Mouse (Mus musculus) gastrocnemius, adult 8-10 months (tissue): Measurements from ENCODE around the gene Rasa4. TPM values are rescaled to one million over a fixed set of nuclear protein-coding genes. Genes with fewer than 3 reads are reported as not detected.
A peak's percentile ranks its signal among the peaks of the same experiment; 100 is the strongest.
"Not testable (repeated sequence)": the region's sequence is repeated elsewhere in the genome, so short reads cannot be mapped to it uniquely, and the experiment has no call there.

Experiments used
- DNase-seq, 2 experiments: peaks; one replicate each; pipeline ENCODE4 v3.0.0; 2022; ENCODE audit warnings: low spot score in 2 of 2
- total RNA-seq, 4 experiments: library from RNA; stranded (reverse); gene quantifications; 2 replicates each; pipeline ENCODE4 v1.2.4; 2022

The Rasa4 gene
- total RNA-seq, 4 experiments from 2014 or later, result 24.6 to 27.4 (median 26.7) TPM

- DNase-seq, result not testable (repeated sequence)
Observed at GRCm38 (mm10) chr5:136066404-136067148, 17.1 kb upstream of the Rasa4 start.

- DNase-seq, result no peak
Observed at GRCm38 (mm10) chr5:136069411-136069810, 14.3 kb upstream of the Rasa4 start.

- DNase-seq, result no peak
Observed at GRCm38 (mm10) chr5:136073051-136073450, 10.7 kb upstream of the Rasa4 start.

- DNase-seq, result no peak
Observed at GRCm38 (mm10) chr5:136073526-136073925, 10.2 kb upstream of the Rasa4 start.

- DNase-seq, result no peak
Observed at GRCm38 (mm10) chr5:136075076-136075475, 8.6 kb upstream of the Rasa4 start.

GRCm38 (mm10) chr5:136076284-136076683 lies 7.4 kb upstream of the Rasa4 start:
- DNase-seq, result no peak

GRCm38 (mm10) chr5:136077001-136077550 lies 6.6 kb upstream of the Rasa4 start:
- peak in 1 of 2 experiments; percentile 13 for DNase-seq

- DNase-seq, result no peak
Observed at GRCm38 (mm10) chr5:136078136-136078535, 5.6 kb upstream of the Rasa4 start.

- no peak for DNase-seq
Observed at GRCm38 (mm10) chr5:136082345-136082744, 1.4 kb upstream of the Rasa4 start.

- DNase-seq, result peak in 1 of 2 experiments; percentile 27
Observed at GRCm38 (mm10) chr5:136084144-136084881, 597 bp downstream of the Rasa4 start.

GRCm38 (mm10) chr5:136084891-136085651 lies 1.4 kb downstream of the Rasa4 start:
- DNase-seq, result peak; percentile 55 to 75

GRCm38 (mm10) chr5:136086290-136086689 lies 2.6 kb downstream of the Rasa4 start:
- peak; percentile 34 to 66 for DNase-seq

GRCm38 (mm10) chr5:136088821-136089575 lies 5.3 kb downstream of the Rasa4 start:
- DNase-seq, result peak in 1 of 2 experiments; percentile 24

GRCm38 (mm10) chr5:136091927-136092326 lies 8.2 kb downstream of the Rasa4 start:
- peak in 1 of 2 experiments; percentile 60 for DNase-seq

GRCm38 (mm10) chr5:136094249-136095010 lies 10.7 kb downstream of the Rasa4 start:
- DNase-seq, result no peak

GRCm38 (mm10) chr5:136095089-136095488 lies 11.4 kb downstream of the Rasa4 start:
- DNase-seq, result no peak

GRCm38 (mm10) chr5:136098536-136098935 lies 14.8 kb downstream of the Rasa4 start:
- DNase-seq, result no peak

- DNase-seq, result peak in 1 of 2 experiments; percentile 27
Observed at GRCm38 (mm10) chr5:136102099-136102820, 18.5 kb downstream of the Rasa4 start.

GRCm38 (mm10) chr5:136104511-136104910 lies 20.8 kb downstream of the Rasa4 start:
- peak in 1 of 2 experiments; percentile 10 for DNase-seq
